Mouse (Mus musculus) gonadal fat pad, adult 2 months (tissue): Measurements from ENCODE around the gene Atoh1. TPM values are rescaled to one million over a fixed set of nuclear protein-coding genes. Genes with fewer than 3 reads are reported as not detected.

ENCODE experiments used
- DNase-seq: peaks from one replicate; pipeline ENCODE4 v3.0.0-alpha.2; 2012; ENCODE audit warnings: low read depth
- polyA plus RNA-seq: library from polyadenylated mRNA; depleted of rRNA; stranded (reverse); fragments of >200 nt; gene quantifications from 2 replicates; pipeline ENCODE4 v1.2.3, GENCODE M21; 2012; rRNA removed

Atoh1 gene
- 0.05 and 0.12 TPM in 2 replicates for polyA plus RNA-seq

- DNase-seq, result no peak
These were observed at the start of gene Atoh1 for GRCm38 (mm10) chr6:64728499-64729198. TSS of gene Atoh1 (plus strand) at chr6:64729125.

GRCm38 (mm10) chr6:64683974-64684373, 45.0 kb upstream of the Atoh1 start:
- no peak for DNase-seq

- no peak for DNase-seq
These were observed 44.0 kb upstream of the Atoh1 start for GRCm38 (mm10) chr6:64684973-64685372.

GRCm38 (mm10) chr6:64688181-64688944, 40.6 kb upstream of the Atoh1 start:
- no peak for DNase-seq

- no peak for DNase-seq
These were observed 34.2 kb upstream of the Atoh1 start for GRCm38 (mm10) chr6:64694688-64695087.

GRCm38 (mm10) chr6:64703659-64704058, 25.3 kb upstream of the Atoh1 start:
- DNase-seq, result no peak

GRCm38 (mm10) chr6:64727751-64728403, 1.0 kb upstream of the Atoh1 start:
- DNase-seq, result no peak

GRCm38 (mm10) chr6:64729231-64730011, 496 bp downstream of the Atoh1 start:
- DNase-seq, result no peak

- DNase-seq, result no peak
These were observed 1.1 kb downstream of the Atoh1 start for GRCm38 (mm10) chr6:64730030-64730429.

- DNase-seq, result no peak
These were observed 1.6 kb downstream of the Atoh1 start for GRCm38 (mm10) chr6:64730506-64731020.

GRCm38 (mm10) chr6:64731126-64731525, 2.2 kb downstream of the Atoh1 start:
- DNase-seq, result no peak

GRCm38 (mm10) chr6:64731621-64732320, 2.8 kb downstream of the Atoh1 start:
- DNase-seq, result no peak

GRCm38 (mm10) chr6:64733311-64733710, 4.4 kb downstream of the Atoh1 start:
- DNase-seq, result no peak

GRCm38 (mm10) chr6:64734441-64735320, 5.8 kb downstream of the Atoh1 start:
- no peak for DNase-seq

- no peak for DNase-seq
These were observed 7.4 kb downstream of the Atoh1 start for GRCm38 (mm10) chr6:64736317-64736716.

- no peak for DNase-seq
These were observed 14.1 kb downstream of the Atoh1 start for GRCm38 (mm10) chr6:64742915-64743489.

GRCm38 (mm10) chr6:64754515-64754914, 25.6 kb downstream of the Atoh1 start:
- no peak for DNase-seq

- no peak for DNase-seq
These were observed 35.0 kb downstream of the Atoh1 start for GRCm38 (mm10) chr6:64763901-64764300.

GRCm38 (mm10) chr6:64773430-64773829, 44.5 kb downstream of the Atoh1 start:
- no peak for DNase-seq
